Mouse (Mus musculus): Measurements from ENCODE around the gene Agtpbp1.

DNA sequence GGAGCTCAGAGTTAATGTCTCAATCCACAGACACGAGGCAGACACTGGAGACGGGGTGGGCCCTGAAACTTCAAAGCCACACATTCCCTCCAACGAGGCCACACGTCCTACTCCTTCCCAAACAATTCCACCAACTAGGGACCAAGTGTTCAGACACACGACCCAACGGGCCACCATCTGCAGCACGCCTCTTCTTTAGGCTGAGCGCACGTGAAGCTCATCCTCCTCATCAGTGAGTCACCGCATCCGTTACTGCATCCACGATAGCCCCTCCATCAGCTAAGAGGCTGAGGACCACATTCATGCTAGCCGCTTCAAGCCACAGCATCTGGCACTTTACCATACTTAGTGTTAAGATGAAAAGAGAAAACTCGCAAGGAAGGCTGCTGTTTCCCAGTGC, 107.6 kb downstream of the Agtpbp1 start:
- no peak for TF ChIP-seq MYB (IDR thresholded peaks at IDR 0.05; ENCODE audit: low read depth, low read length)
- TF ChIP-seq CHD1 (IDR thresholded peaks at IDR 0.05; ENCODE audit: low read depth, low read length): no peak
- TF ChIP-seq CTCF (IDR thresholded peaks at IDR 0.05 in 2 of 3, conservative IDR thresholded peaks at IDR 0.05 in 1 of 3; ENCODE audit: control insufficient read depth in 1 of 3, insufficient read depth in 1 of 3, low read depth in 2 of 3, low read length in 3 of 3, poor library complexity in 1 of 3, severe bottlenecking in 1 of 3): no peak
- no peak for TF ChIP-seq POLR2AphosphoS5 (IDR thresholded peaks at IDR 0.05; ENCODE audit: borderline replicate concordance, low read depth, low read length)
- TF ChIP-seq EP300 (IDR thresholded peaks at IDR 0.05; ENCODE audit: low read depth in 1 of 2, low read length in 2 of 2): no peak
- TF ChIP-seq POLR2AphosphoS2 (IDR thresholded peaks at IDR 0.05; ENCODE audit: low read length): no peak
